Mouse (Mus musculus): ENCODE results near the gene 1700023F06Rik. TPM values are rescaled to one million over a fixed set of nuclear protein-coding genes. Genes with fewer than 3 reads are reported as not detected.
A peak's percentile ranks its signal among the peaks of the same experiment; 100 is the strongest.

1700023F06Rik gene
- polyA plus RNA-seq, 1 experiment from 2014 or later = 0.11 TPM

- Histone ChIP-seq H3K4me2 (no peak overlapping the region), H3K4me1 (no peaks in the 10 kb centered on the region), H3K4me3 (no peak overlapping the region), H3K36me3 (no peaks in the 10 kb centered on the region), H3K9ac (no peak overlapping the region), H3K27ac (no peak overlapping the region), H3K27me3 (replicated peaks) (peaks cover 95% of the 10 kb centered on the region), H3K9me3 (replicated peaks) (no peaks in the 10 kb centered on the region)
- 73% methylated on average over 4 of the region's 4 CpGs for WGBS (ENCODE audit: insufficient replicate concordance)
- ATAC-seq = no peak
These were observed 11.0 kb downstream of the 1700023F06Rik start for GRCm38 (mm10) chr11:103197340-103197739.

GRCm38 (mm10) chr11:103195656-103196055 lies 12.7 kb downstream of the 1700023F06Rik start:
- Histone ChIP-seq H3K4me1 (no peaks in the 10 kb centered on the region), H3K4me2 (no peak overlapping the region), H3K4me3 (no peak overlapping the region), H3K27ac (no peak overlapping the region), H3K36me3 (no peaks in the 10 kb centered on the region), H3K9me3 (replicated peaks) (no peaks in the 10 kb centered on the region), H3K27me3 (replicated peaks) (peaks cover 98% of the 10 kb centered on the region), H3K9ac (no peak overlapping the region)
- 81% methylated on average over 5 of the region's 5 CpGs for WGBS (ENCODE audit: insufficient replicate concordance)
- no peak for ATAC-seq

DNA sequence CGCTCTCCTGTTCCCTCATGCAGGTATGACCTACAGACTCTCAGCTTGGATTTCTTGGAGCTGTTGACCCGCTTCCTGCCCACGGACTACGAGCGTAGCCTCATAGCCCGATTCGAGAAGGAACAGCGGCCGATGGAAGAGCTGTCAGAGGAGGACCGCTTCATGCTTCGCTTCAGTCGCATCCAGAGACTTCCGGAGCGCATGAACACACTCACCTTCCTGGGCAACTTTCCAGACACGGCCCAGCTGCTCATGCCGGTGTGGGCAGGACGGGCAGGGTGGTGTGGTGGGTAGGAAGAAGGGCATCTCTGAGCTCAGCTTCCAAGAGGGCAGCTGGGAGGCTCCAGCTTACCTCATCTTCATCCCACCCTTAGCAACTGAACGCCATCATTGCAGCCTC lies 13.1 kb downstream of the 1700023F06Rik start:
- H3K27me3 ChIP-seq (replicated peaks) = peaks cover 97% of the 10 kb centered on the region
- H3K36me3 ChIP-seq = no peaks in the 10 kb centered on the region
- no peak overlapping the region for H3K27ac ChIP-seq
- H3K9ac ChIP-seq = no peak overlapping the region
- no peak overlapping the region for H3K4me3 ChIP-seq
- no peak overlapping the region for H3K4me2 ChIP-seq
- no peaks in the 10 kb centered on the region for H3K4me1 ChIP-seq
- H3K9me3 ChIP-seq (replicated peaks) = no peaks in the 10 kb centered on the region
- ATAC-seq = no peak
- 80% methylated on average over 18 of the region's 18 CpGs for WGBS (ENCODE audit: insufficient replicate concordance)

- Histone ChIP-seq H3K4me2 (no peak overlapping the region), H3K9me3 (replicated peaks) (no peaks in the 10 kb centered on the region), H3K27me3 (replicated peaks) (peaks cover 85% of the 10 kb centered on the region), H3K9ac (no peak overlapping the region), H3K36me3 (no peaks in the 10 kb centered on the region), H3K27ac (no peak overlapping the region), H3K4me1 (no peaks in the 10 kb centered on the region), H3K4me3 (no peak overlapping the region)
- no peak for ATAC-seq
- 70% methylated on average over 9 of the region's 9 CpGs for WGBS (ENCODE audit: insufficient replicate concordance)
These were observed 14.6 kb downstream of the 1700023F06Rik start for GRCm38 (mm10) chr11:103193825-103194168.

GRCm38 (mm10) chr11:103192956-103193824 lies 15.2 kb downstream of the 1700023F06Rik start:
- H3K27ac ChIP-seq = no peak overlapping the region
- no peaks in the 10 kb centered on the region for H3K9me3 ChIP-seq (replicated peaks)
- H3K4me3 ChIP-seq = no peak overlapping the region
- no peak for ATAC-seq
- H3K9ac ChIP-seq = no peak overlapping the region
- 0 out of 2 replicates have a peak overlapping the region, but pooled peaks have one; percentile 12 for H3K4me2 ChIP-seq
- H3K36me3 ChIP-seq = no peaks in the 10 kb centered on the region
- peaks cover 79% of the 10 kb centered on the region for H3K27me3 ChIP-seq (replicated peaks)
- no peaks in the 10 kb centered on the region for H3K4me1 ChIP-seq
- WGBS (ENCODE audit: insufficient replicate concordance) = 58% methylated on average over 44 of the region's 44 CpGs

GRCm38 (mm10) chr11:103192230-103192955 lies 16.0 kb downstream of the 1700023F06Rik start:
- no peak overlapping the region for H3K4me3 ChIP-seq
- no peaks in the 10 kb centered on the region for H3K9me3 ChIP-seq (replicated peaks)
- 0 out of 2 replicates have a peak overlapping the region, but pooled peaks have one; percentile 12 for H3K4me2 ChIP-seq
- H3K9ac ChIP-seq = no peak overlapping the region
- 71% methylated on average over 28 of the region's 28 CpGs for WGBS (ENCODE audit: insufficient replicate concordance)
- no peak overlapping the region for H3K27ac ChIP-seq
- no peaks in the 10 kb centered on the region for H3K4me1 ChIP-seq
- H3K27me3 ChIP-seq (replicated peaks) = peaks cover 71% of the 10 kb centered on the region
- no peaks in the 10 kb centered on the region; the same call in 1 of the 2 replicates for H3K36me3 ChIP-seq
- no peak for ATAC-seq

DNA sequence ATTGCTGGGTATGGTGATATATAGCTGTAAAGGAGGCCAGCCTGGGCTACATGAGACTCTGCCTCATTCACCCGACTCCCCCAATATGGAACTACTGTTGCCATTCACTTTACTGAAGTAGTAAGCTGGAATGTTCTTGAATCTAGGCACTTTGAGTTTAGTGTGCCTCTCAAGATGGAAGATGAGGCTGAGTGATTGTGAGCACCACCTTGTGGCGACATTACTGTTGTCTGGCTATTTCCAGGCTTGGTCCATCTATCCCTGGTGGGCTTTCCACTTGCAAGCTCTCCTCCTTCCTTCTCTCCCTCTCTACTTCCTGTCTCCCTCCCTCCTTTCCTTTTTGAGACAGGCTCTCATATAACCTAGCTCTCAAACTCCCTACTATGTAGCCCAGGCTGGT lies 23.5 kb downstream of the 1700023F06Rik start:
- Histone ChIP-seq H3K27me3 (replicated peaks) (no peaks in the 10 kb centered on the region), H3K4me3 (no peak overlapping the region), H3K9ac (no peak overlapping the region), H3K4me2 (no peak overlapping the region), H3K36me3 (peaks cover 2% of the 10 kb centered on the region; the same call in 1 of the 2 replicates), H3K9me3 (replicated peaks) (no peaks in the 10 kb centered on the region), H3K27ac (no peak overlapping the region), H3K4me1 (no peaks in the 10 kb centered on the region)
- WGBS (ENCODE audit: insufficient replicate concordance) = 46% methylated on average over 2 of the region's 2 CpGs
- ATAC-seq = no peak

- WGBS (ENCODE audit: insufficient replicate concordance) = 87% methylated on average over 3 of the region's 3 CpGs
- Histone ChIP-seq H3K9ac (no peak overlapping the region), H3K4me1 (peaks cover 13% of the 10 kb centered on the region; the same call in 1 of the 2 replicates), H3K4me3 (no peak overlapping the region), H3K9me3 (replicated peaks) (no peaks in the 10 kb centered on the region), H3K27ac (no peak overlapping the region), H3K4me2 (no peak overlapping the region), H3K36me3 (no peaks in the 10 kb centered on the region), H3K27me3 (replicated peaks) (no peaks in the 10 kb centered on the region)
- no peak for ATAC-seq
These were observed 26.4 kb downstream of the 1700023F06Rik start for GRCm38 (mm10) chr11:103181911-103182310.

- H3K4me3 ChIP-seq = no peak overlapping the region
- H3K27me3 ChIP-seq (replicated peaks) = no peaks in the 10 kb centered on the region
- H3K9me3 ChIP-seq (replicated peaks) = no peaks in the 10 kb centered on the region
- H3K4me1 ChIP-seq = peaks cover 19% of the 10 kb centered on the region; the same call in 1 of the 2 replicates
- no peak overlapping the region for H3K27ac ChIP-seq
- no peak for ATAC-seq
- no peaks in the 10 kb centered on the region for H3K36me3 ChIP-seq
- no peak overlapping the region for H3K9ac ChIP-seq
- H3K4me2 ChIP-seq = no peak overlapping the region
- 74% methylated on average over 9 of the region's 9 CpGs for WGBS (ENCODE audit: insufficient replicate concordance)
These were observed 27.0 kb downstream of the 1700023F06Rik start for GRCm38 (mm10) chr11:103181349-103181748.

- H3K9me3 ChIP-seq (replicated peaks) = no peaks in the 10 kb centered on the region
- no peak for ATAC-seq
- H3K27ac ChIP-seq = no peak overlapping the region
- no peak overlapping the region for H3K4me2 ChIP-seq
- no peaks in the 10 kb centered on the region for H3K36me3 ChIP-seq
- 50% methylated on average over 1 of the region's 1 CpGs for WGBS (ENCODE audit: insufficient replicate concordance)
- no peak overlapping the region for H3K9ac ChIP-seq
- peaks cover 28% of the 10 kb centered on the region for H3K4me1 ChIP-seq
- no peak overlapping the region for H3K4me3 ChIP-seq
- no peaks in the 10 kb centered on the region for H3K27me3 ChIP-seq (replicated peaks)
These were observed 27.9 kb downstream of the 1700023F06Rik start for GRCm38 (mm10) chr11:103180426-103180825.

- no peak for ATAC-seq
- Histone ChIP-seq H3K27ac (no peak overlapping the region), H3K9ac (no peak overlapping the region), H3K4me3 (no peak overlapping the region), H3K27me3 (replicated peaks) (peaks cover 2% of the 10 kb centered on the region; the same call in 1 of the 2 replicates), H3K9me3 (replicated peaks) (no peaks in the 10 kb centered on the region), H3K4me1 (peaks cover 43% of the 10 kb centered on the region), H3K36me3 (no peaks in the 10 kb centered on the region), H3K4me2 (no peak overlapping the region)
- WGBS (ENCODE audit: insufficient replicate concordance) = 77% methylated on average over 8 of the region's 8 CpGs
These were observed 29.6 kb downstream of the 1700023F06Rik start for GRCm38 (mm10) chr11:103178748-103179147.

- ATAC-seq = no peak
- Histone ChIP-seq H3K4me2 (no peak overlapping the region), H3K4me1 (peaks cover 51% of the 10 kb centered on the region), H3K27ac (no peak overlapping the region), H3K9me3 (replicated peaks) (no peaks in the 10 kb centered on the region), H3K9ac (no peak overlapping the region), H3K36me3 (no peaks in the 10 kb centered on the region), H3K27me3 (replicated peaks) (peaks cover 9% of the 10 kb centered on the region), H3K4me3 (no peak overlapping the region)
- 39% methylated on average over 15 of the region's 15 CpGs for WGBS (ENCODE audit: insufficient replicate concordance)
These were observed 30.4 kb downstream of the 1700023F06Rik start for GRCm38 (mm10) chr11:103177815-103178485.

Measured in liver, embryonic 12.5 days (tissue).